Mouse (Mus musculus): Measurements from ENCODE around the gene Ptpn13.

The Ptpn13 gene

DNA sequence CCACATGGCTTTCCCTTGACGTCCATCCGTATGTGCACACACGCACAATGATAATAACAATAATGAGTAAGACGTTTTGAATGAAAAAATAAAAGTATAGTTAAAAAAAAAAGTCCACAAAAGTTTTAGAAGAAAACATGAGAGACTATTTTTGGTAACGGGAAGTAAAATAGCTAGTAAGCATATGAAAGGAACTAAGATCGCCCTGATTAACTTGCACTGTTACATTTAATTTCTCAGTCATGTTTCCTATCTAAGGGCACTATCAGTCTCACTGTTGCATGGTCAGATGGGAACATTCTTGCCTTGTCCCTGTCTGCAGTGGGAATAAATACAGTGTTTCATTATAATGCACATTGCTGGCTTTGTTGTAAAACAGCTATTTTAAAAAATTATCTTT lies 2.4 kb upstream of the Ptpn13 start:
- DNase-seq (ENCODE audit: low read depth, low spot score), result no peak

GRCm38 (mm10) chr5:103423305-103423926 lies 1.6 kb upstream of the Ptpn13 start:
- no peak for DNase-seq (ENCODE audit: low read depth, low spot score)

- no peak for DNase-seq (ENCODE audit: low read depth, low spot score)
Observed at GRCm38 (mm10) chr5:103423927-103424315, 1.1 kb upstream of the Ptpn13 start.

DNA sequence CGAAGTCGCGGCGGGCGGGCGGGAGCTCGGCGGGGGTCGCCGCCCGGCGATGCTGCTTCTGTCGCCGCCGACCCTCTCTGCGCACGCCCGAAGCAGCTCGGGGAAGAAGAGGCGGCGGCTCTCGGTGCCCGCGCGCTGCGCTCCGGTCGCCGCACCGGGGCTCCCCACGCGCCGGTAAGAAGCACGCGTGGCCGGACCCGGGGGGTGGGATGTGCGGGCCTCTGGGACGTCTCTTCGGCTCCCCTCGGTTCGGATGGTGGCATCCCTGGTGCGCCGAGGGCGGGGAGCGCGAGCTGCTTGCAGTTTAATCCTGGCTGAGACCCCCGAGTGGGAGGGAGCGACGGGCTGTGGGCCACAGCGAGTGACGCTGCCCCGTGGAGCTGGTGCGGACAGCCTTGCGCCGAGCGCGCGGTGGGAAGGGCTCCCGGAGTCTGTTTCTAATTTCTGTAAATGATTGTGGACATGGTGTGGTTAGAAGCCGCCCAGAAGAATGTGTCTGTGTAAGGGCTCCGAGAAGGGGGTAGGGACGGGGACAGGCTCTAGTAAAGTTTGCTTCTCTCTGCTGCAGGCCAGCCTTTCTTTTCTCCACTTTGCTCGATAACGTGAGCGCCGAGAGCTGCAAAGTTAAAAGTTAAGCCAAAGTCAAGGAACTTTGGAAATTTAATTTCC lies 505 bp downstream of the Ptpn13 start:
- DNase-seq (ENCODE audit: low read depth, low spot score), result peak; percentile 59

- no peak for DNase-seq (ENCODE audit: low read depth, low spot score)
Observed at GRCm38 (mm10) chr5:103426250-103426649, 1.3 kb downstream of the Ptpn13 start.

- DNase-seq (ENCODE audit: low read depth, low spot score), result no peak
Observed at GRCm38 (mm10) chr5:103430986-103431385, 6.0 kb downstream of the Ptpn13 start.

GRCm38 (mm10) chr5:103431479-103431878 lies 6.5 kb downstream of the Ptpn13 start:
- no peak for DNase-seq (ENCODE audit: low read depth, low spot score)

DNA sequence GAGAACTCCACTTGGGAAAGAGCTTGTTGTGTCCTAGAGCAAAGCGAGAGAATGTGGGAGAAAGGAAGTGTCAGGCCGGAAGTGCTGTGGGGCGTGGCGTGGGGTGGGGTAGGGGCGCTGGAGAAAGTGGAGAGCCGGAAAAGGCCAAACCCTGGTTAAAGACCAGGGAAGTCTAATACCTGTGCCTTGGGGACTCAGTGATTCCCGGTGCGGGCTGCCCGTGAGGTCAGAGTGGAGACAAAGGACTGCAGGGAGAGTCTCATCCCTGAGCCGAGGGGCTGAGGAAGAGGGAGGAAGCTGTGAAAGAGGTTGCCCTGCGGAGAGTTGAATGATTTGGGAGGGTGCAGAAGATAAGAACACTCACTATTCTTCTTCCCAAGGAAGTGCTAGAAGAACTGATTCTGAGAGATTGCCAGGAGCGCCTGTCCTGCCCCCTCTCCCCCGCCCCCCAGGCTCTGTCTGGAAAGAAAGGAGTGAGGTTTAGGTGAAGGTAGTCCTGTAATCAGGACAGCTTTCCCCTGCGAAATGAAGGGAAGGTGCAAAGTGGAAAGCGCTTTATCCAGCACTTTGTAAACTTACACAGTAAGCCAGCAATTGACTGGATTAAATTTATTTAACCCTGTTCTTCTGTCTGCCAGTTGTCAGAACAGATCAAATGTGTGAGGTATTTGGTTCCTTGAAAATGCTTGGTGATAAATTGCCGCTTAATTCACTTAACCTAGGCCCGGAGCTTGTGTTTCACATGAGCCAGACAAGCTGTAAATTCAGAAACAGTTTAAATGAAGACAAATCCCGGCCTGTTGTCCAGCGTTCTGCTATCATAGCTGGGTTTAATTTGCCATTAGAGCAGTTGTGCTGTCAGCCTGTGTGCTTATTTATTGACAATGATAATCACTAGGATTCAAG lies 11.3 kb downstream of the Ptpn13 start:
- peak; percentile 26 for DNase-seq (ENCODE audit: low read depth, low spot score)

- no peak for DNase-seq (ENCODE audit: low read depth, low spot score)
Observed at GRCm38 (mm10) chr5:103437714-103438113, 12.7 kb downstream of the Ptpn13 start.

DNA sequence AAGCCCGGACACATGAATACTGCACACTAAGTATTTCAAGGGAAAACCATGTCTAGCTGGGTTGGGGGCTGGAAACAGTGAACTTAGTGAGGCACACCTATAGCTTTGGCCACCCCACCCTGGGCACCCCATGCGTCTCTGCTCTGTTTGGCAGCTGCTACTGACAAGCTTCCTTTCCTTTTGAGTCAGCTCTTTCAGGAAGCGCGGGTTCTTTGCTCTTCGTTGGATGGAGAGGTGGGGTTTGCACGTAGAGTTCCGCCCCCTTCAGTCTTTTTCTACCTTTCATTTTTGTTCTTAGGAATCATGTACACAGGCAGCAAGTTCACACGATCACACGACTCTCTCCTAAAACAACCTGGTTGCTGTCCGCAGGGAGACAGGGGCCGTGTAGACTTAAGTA lies 14.2 kb downstream of the Ptpn13 start:
- no peak for DNase-seq (ENCODE audit: low read depth, low spot score)

GRCm38 (mm10) chr5:103440418-103441276 lies 15.7 kb downstream of the Ptpn13 start:
- DNase-seq (ENCODE audit: low read depth, low spot score), result no peak

DNA sequence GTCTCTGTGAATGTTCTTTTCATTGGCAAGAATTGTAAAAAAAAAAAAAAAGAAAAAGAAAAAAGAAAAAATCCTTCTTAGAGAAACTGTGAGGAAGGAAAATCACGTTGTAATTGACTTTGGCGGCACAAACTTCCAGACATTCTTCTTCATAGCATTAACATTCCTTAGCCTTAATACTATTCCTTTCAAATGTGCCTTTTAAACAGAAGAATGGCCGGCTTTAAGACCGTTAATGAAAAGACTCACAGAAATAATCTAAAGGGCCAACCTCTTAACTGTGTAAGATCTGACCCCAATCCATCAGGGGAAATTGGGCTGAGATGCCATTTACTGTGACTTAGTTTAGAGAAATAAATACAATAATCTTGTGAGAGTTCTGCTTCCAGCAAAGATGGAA lies 16.7 kb downstream of the Ptpn13 start:
- DNase-seq (ENCODE audit: low read depth, low spot score), result no peak

DNA sequence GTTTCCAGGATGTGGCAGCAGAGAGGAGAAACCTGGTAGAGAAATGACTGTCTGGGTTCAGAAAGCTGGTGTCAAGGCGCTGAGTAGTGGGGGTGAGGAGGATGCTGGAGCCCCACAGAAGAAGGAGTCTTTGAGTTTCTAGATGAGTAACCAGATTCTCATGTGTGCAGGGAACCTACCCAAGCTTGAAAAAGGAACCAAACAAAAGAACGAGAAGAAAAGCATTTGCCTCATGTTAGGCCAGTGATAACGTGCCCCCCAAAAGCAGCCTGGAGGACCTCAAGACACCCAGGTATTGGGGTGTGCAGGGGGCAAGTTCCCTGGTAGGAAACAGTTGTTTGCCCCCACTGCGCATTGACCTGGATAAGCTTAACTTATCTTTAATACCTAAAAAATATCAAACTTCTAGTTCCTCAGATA lies 17.3 kb downstream of the Ptpn13 start:
- DNase-seq (ENCODE audit: low read depth, low spot score), result no peak

- DNase-seq (ENCODE audit: low read depth, low spot score), result no peak
Observed at GRCm38 (mm10) chr5:103442921-103443320, 17.9 kb downstream of the Ptpn13 start.

- DNase-seq (ENCODE audit: low read depth, low spot score), result no peak
Observed at GRCm38 (mm10) chr5:103445383-103445782, 20.4 kb downstream of the Ptpn13 start.

DNA sequence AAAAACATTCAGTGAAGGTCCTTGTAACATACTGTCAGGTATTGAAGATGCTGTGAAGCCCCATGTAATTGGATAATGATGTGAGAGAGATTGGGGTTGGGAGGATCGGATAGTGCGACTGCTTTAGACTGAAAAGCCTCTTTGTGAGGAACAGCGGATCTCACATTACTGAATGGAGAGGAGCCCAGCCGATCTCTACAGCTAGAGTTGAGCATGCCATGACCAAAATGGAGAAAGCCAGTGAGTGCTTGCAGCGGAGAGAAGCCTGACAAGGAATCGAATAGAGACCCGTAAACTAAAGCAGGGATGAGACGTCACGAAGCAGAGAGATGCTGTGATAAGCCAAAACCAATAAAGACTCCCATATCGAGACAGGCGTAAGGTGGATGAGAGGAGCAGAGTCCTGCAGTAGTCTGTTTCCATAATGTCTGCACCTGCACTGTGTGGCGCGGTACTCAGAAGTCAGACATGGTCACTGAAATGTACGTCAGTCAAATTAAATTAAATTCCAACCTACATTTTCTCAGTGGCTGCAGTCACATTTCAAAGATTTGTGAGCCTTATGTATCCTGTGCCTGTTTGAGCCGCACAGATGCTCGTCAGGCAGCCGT lies 22.9 kb downstream of the Ptpn13 start:
- no peak for DNase-seq (ENCODE audit: low read depth, low spot score)

GRCm38 (mm10) chr5:103448470-103448869 lies 23.5 kb downstream of the Ptpn13 start:
- no peak for DNase-seq (ENCODE audit: low read depth, low spot score)

GRCm38 (mm10) chr5:103450663-103451062 lies 25.7 kb downstream of the Ptpn13 start:
- no peak for DNase-seq (ENCODE audit: low read depth, low spot score)

GRCm38 (mm10) chr5:103453361-103454140 lies 28.6 kb downstream of the Ptpn13 start:
- no peak for DNase-seq (ENCODE audit: low read depth, low spot score)

DNA sequence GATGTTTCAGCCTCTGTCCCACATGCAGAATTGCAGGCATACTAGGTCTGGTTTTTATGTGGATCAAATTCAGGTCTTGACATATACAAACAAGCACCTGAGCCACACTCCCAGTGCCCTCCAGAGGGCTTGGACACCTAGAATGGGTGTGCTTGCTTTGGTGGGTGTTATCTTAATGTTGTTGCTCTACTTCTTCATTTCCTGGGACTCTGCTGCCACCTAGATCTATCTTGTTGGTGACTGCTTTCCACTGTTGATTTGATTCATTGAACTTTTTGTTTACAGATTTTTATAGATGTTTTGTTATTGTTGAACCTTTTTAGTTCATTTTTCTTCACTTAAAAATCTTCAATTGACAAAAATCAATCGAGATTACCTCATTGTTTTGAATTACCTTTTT lies 31.8 kb downstream of the Ptpn13 start:
- no peak for DNase-seq (ENCODE audit: low read depth, low spot score)

Data from forelimb bud, embryonic 11.5 days (tissue).